Mouse (Mus musculus): ENCODE measurements at regions not wholly inside any gene's neighbourhood (a gene's known extent, or its start where the extent isn't known, plus 50 kb on each side); places are given as distances from the start of the nearest gene placed in this dataset.

- TF ChIP-seq POLR2A (IDR thresholded peaks at IDR 0.05; ENCODE audit: insufficient read length, low read depth) (no peak), POLR2AphosphoS2 (IDR thresholded peaks at IDR 0.05; ENCODE audit: insufficient read length, low read depth) (no peak), CEBPB (IDR thresholded peaks at IDR 0.05; ENCODE audit: insufficient read depth, poor library complexity, severe bottlenecking) (no peak), TCF3 (IDR thresholded peaks at IDR 0.05; ENCODE audit: insufficient read length, low read depth) (no peak), MAX (IDR thresholded peaks at IDR 0.05; ENCODE audit: low read depth) (no peak)
Observed at GRCm38 (mm10) chr2:17193611-17194010, 537.7 kb downstream of the Nebl start.

Measured in myocyte (in vitro differentiated cells).